Comparison of ENCODE assay signal across 8 mouse cellular contexts in the genomic region with DNA sequence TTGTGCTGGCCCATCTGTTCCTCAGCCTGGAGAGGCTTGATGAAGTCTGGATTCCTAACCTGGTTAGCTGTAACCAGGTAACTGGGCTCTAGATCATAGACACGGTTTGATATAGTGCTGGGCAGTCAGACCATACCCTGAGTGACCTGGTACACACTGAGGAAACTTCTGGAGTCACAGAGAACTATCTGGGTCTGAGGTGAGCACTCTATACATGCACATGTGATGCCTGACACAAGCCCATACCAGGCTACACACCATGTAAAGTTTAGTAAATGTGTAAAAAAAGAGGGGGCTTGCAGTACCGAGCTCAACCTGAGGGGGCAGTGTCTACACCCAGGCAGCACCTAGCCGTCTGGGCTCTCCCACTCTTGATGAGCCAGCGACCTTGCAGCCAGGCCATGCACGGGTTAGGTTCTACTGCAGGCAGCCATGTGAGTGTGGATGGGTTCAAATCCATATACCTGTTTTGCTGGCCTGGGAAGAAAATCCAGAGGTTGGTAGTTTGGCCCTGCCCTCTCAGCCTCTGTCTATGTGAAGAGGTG.
DNase-seq lines count a peak whose midpoint lies in the region; ATAC-seq and TF ChIP-seq lines count a peak whose summit lies in the region.

No protein-coding gene starts in this region.

- no peak overlapping the region for H3K4me2 ChIP-seq in intestine, embryonic 16.5 days (ENCODE audit: low read depth, low read length)

- no peak overlapping the region for H3K4me3 ChIP-seq in embryonic fibroblast, embryonic 13.5 days (ENCODE audit: insufficient read depth, low read length)
- no peak overlapping the region for H3K4me3 ChIP-seq in intestine, embryonic 16.5 days (ENCODE audit: low read length)

- no peaks in the 10 kb centered on the region for H3K4me1 ChIP-seq in embryonic fibroblast, embryonic 13.5 days (ENCODE audit: control insufficient read depth, insufficient read depth, low read length)
- no peaks in the 10 kb centered on the region for H3K4me1 ChIP-seq in intestine, embryonic 16.5 days (ENCODE audit: control insufficient read depth, insufficient read depth, low read length)

- H3K9me3 ChIP-seq in intestine, embryonic 16.5 days (ENCODE audit: control insufficient read depth, low read length) = peaks cover 3% of the 10 kb centered on the region; the same call in 1 of the 2 replicates

- peak; percentile 54 for DNase-seq in urinary bladder, postnatal 14 days (ENCODE audit: low spot score)
- no peak for DNase-seq in urinary bladder, adult 2 months (ENCODE audit: low spot score)
- peak; percentile 79 for DNase-seq in brain, adult 2 months (ENCODE audit: low read depth, low spot score)
- peak; percentile 51 for DNase-seq in liver
- DNase-seq in urinary bladder, postnatal 36 days (ENCODE audit: low spot score in 2 of 2) = peak; percentile 26 to 39

- H3K27ac ChIP-seq in embryonic fibroblast, embryonic 13.5 days (ENCODE audit: insufficient read depth, low read length) = no peak overlapping the region
- no peak overlapping the region for H3K27ac ChIP-seq in intestine, embryonic 16.5 days (ENCODE audit: low read length)

- H3K36me3 ChIP-seq in intestine, embryonic 16.5 days (ENCODE audit: control insufficient read depth, insufficient read depth, low read length) = peaks cover 15% of the 10 kb centered on the region

- 20% methylated on average over 5 of the region's 5 CpGs for WGBS in intestine, embryonic 16.5 days

- TF ChIP-seq CTCF in embryonic fibroblast, embryonic 13.5 days (IDR thresholded peaks at IDR 0.05; ENCODE audit: borderline replicate concordance, insufficient read depth, low read length) = peak; percentile 94

- peak; percentile 46; the same call in 1 of the 2 replicates for ATAC-seq in intestine, embryonic 16.5 days
- ATAC-seq in neutrophil, adult 5-6 weeks (ENCODE audit: extremely low read depth, insufficient number of reproducible peaks, low FRiP score, poor library complexity, severe bottlenecking) = peak; percentile 37; the same call in 1 of the 2 replicates

- TF ChIP-seq POLR2A in embryonic fibroblast, embryonic 13.5 days (IDR thresholded peaks at IDR 0.05; ENCODE audit: low read depth, low read length) = no peak

- H3K27me3 ChIP-seq in intestine, embryonic 16.5 days (replicated peaks; ENCODE audit: control insufficient read depth, insufficient read depth, low read length) = no peaks in the 10 kb centered on the region

- no peak overlapping the region for H3K9ac ChIP-seq in intestine, embryonic 16.5 days (ENCODE audit: low read depth, low read length)
